Mouse (Mus musculus): ENCODE measurements at regions not wholly inside any gene's neighbourhood (a gene's known extent, or its start where the extent isn't known, plus 50 kb on each side); places are given as distances from the start of the nearest gene placed in this dataset.

DNA sequence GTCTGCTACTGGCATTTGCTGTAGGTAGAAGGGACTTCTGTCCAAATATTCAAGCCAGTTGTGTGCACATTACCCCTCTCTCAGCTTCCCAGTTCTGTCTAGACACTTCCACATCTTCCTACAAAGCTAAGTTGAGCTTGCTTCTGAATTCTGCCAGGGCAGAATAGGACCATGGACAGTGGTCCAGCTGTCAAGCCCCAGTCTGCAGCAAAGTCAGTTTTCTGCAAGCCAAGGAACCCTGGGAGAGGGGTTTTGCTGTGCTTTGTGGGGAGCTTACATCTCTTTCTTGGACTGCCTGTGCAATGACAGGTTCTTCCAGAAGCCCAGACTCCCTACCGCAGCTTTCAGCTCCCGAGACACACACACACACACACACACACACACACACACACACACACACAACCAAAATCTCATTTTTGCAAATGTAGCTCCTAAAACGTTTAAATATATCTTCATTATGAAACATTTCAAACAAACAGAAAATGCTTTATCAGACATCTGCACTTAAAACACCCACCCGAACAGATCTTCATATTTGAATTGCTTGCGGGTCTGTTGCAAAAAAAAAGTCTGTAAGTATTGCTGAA is 91.4 kb upstream of the Mkln1 start:
- no peak for TF ChIP-seq CTCF (IDR thresholded peaks at IDR 0.05; ENCODE audit: borderline replicate concordance, control insufficient read depth, extremely low read depth, insufficient read depth, low read length, poor library complexity)
- TF ChIP-seq POLR2A (IDR thresholded peaks at IDR 0.05; ENCODE audit: control insufficient read depth, extremely low read depth, insufficient read depth, low read length, poor library complexity) = no peak

All from thymus, adult 2 months (tissue).